In genomic region chr6:83459034-83459644, GRCm38 (mm10) we compare ENCODE assay signal across 8 mouse cellular contexts. TPM values are rescaled to one million over a fixed set of nuclear protein-coding genes. Genes with fewer than 3 reads are reported as not detected.
DNase-seq lines count a peak whose midpoint lies in the region; ATAC-seq and TF ChIP-seq lines count a peak whose summit lies in the region.

Tet3 (minus strand) TSS chr6:83459084.

- H3K4me1 ChIP-seq in liver, embryonic 11.5 days (replicated peaks; ENCODE audit: control insufficient read depth, insufficient read depth, low read length): peaks cover 27% of the 10 kb centered on the region
- H3K4me1 ChIP-seq in liver, postnatal 0 days (ENCODE audit: insufficient read depth): peaks cover 29% of the 10 kb centered on the region
- peaks cover 43% of the 10 kb centered on the region for H3K4me1 ChIP-seq in embryonic facial prominence, embryonic 15.5 days
- peaks cover 21% of the 10 kb centered on the region for H3K4me1 ChIP-seq in heart, embryonic 16.5 days (ENCODE audit: control insufficient read depth, insufficient read depth, low read length)
- peaks cover 26% of the 10 kb centered on the region for H3K4me1 ChIP-seq in neural tube, embryonic 13.5 days (replicated peaks)

- 45% methylated on average over 4 of the region's 4 CpGs for WGBS in liver, embryonic 11.5 days
- WGBS in liver, postnatal 0 days (ENCODE audit: insufficient replicate concordance): 47% methylated on average over 4 of the region's 4 CpGs
- 62% methylated on average over 4 of the region's 4 CpGs for WGBS in embryonic facial prominence, embryonic 15.5 days
- WGBS in heart, embryonic 16.5 days: 37% methylated on average over 4 of the region's 4 CpGs
- WGBS in neural tube, embryonic 13.5 days: 83% methylated on average over 4 of the region's 4 CpGs

- TF ChIP-seq CTCF in liver, postnatal 0 days (IDR thresholded peaks at IDR 0.05; ENCODE audit: low read depth): no peak

- no peak within 1 kb of the TSS for H3K27ac ChIP-seq in liver, embryonic 11.5 days (ENCODE audit: low read depth, low read length)
- H3K27ac ChIP-seq in liver, postnatal 0 days (ENCODE audit: low read depth): no peak within 1 kb of the TSS
- peak within 1 kb of the TSS; percentile 17 for H3K27ac ChIP-seq in embryonic facial prominence, embryonic 15.5 days (replicated peaks)
- no peak within 1 kb of the TSS for H3K27ac ChIP-seq in heart, embryonic 16.5 days (ENCODE audit: low read length)
- H3K27ac ChIP-seq in neural tube, embryonic 13.5 days (replicated peaks): no peak within 1 kb of the TSS

- H3K4me3 ChIP-seq in liver, embryonic 11.5 days (ENCODE audit: low read depth, low read length): no peak within 1 kb of the TSS
- H3K4me3 ChIP-seq in liver, postnatal 0 days (ENCODE audit: low read depth, low read length): no peak within 1 kb of the TSS
- H3K4me3 ChIP-seq in embryonic facial prominence, embryonic 15.5 days (replicated peaks): no peak within 1 kb of the TSS
- H3K4me3 ChIP-seq in heart, embryonic 16.5 days (ENCODE audit: low read length): no peak within 1 kb of the TSS
- no peak within 1 kb of the TSS for H3K4me3 ChIP-seq in neural tube, embryonic 13.5 days

- no peak for ATAC-seq in liver, embryonic 11.5 days (replicated peaks; ENCODE audit: low FRiP score)
- ATAC-seq in liver, postnatal 0 days: no peak
- no peak for ATAC-seq in embryonic facial prominence, embryonic 15.5 days (ENCODE audit: insufficient number of reproducible peaks, low FRiP score, low TSS enrichment, low read depth)
- ATAC-seq in heart, embryonic 16.5 days (replicated peaks; ENCODE audit: extremely low read depth, insufficient read depth, low FRiP score): no peak
- no peak for ATAC-seq in neural tube, embryonic 13.5 days (ENCODE audit: low read depth)

- no peak within 1 kb of the TSS for H3K9ac ChIP-seq in liver, embryonic 11.5 days (ENCODE audit: low read depth, low read length)
- no peak within 1 kb of the TSS for H3K9ac ChIP-seq in liver, postnatal 0 days (replicated peaks)
- no peak within 1 kb of the TSS for H3K9ac ChIP-seq in embryonic facial prominence, embryonic 15.5 days
- H3K9ac ChIP-seq in heart, embryonic 16.5 days (ENCODE audit: low read length): no peak within 1 kb of the TSS
- H3K9ac ChIP-seq in neural tube, embryonic 13.5 days: no peak within 1 kb of the TSS

- TF ChIP-seq EP300 in liver, postnatal 0 days (IDR thresholded peaks at IDR 0.05; ENCODE audit: low read depth): no peak

- H3K36me3 ChIP-seq in liver, embryonic 11.5 days (ENCODE audit: control insufficient read depth, insufficient read depth, low read length): peaks cover 3% of the 10 kb centered on the region; the same call in 1 of the 2 replicates
- no peaks in the 10 kb centered on the region; the same call in 1 of the 2 replicates for H3K36me3 ChIP-seq in liver, postnatal 0 days (replicated peaks; ENCODE audit: insufficient read depth, low read length)
- H3K36me3 ChIP-seq in embryonic facial prominence, embryonic 15.5 days: no peaks in the 10 kb centered on the region
- no peaks in the 10 kb centered on the region for H3K36me3 ChIP-seq in heart, embryonic 16.5 days (ENCODE audit: control insufficient read depth, insufficient read depth)
- no peaks in the 10 kb centered on the region for H3K36me3 ChIP-seq in neural tube, embryonic 13.5 days

- H3K4me2 ChIP-seq in liver, embryonic 11.5 days: peak within 1 kb of the TSS; percentile 96; the same call in 1 of the 2 replicates
- no peak within 1 kb of the TSS for H3K4me2 ChIP-seq in liver, postnatal 0 days (ENCODE audit: low read depth, low read length)
- peak within 1 kb of the TSS; percentile 92; the same call in 1 of the 2 replicates for H3K4me2 ChIP-seq in embryonic facial prominence, embryonic 15.5 days (replicated peaks)
- H3K4me2 ChIP-seq in heart, embryonic 16.5 days (ENCODE audit: low read depth, low read length): no peak within 1 kb of the TSS
- H3K4me2 ChIP-seq in neural tube, embryonic 13.5 days: peak within 1 kb of the TSS; percentile 93; the same call in 1 of the 2 replicates

- H3K9me3 ChIP-seq in liver, embryonic 11.5 days (ENCODE audit: control insufficient read depth, low read length): no peaks in the 10 kb centered on the region
- H3K9me3 ChIP-seq in liver, postnatal 0 days (ENCODE audit: low read length): no peaks in the 10 kb centered on the region
- no peaks in the 10 kb centered on the region for H3K9me3 ChIP-seq in embryonic facial prominence, embryonic 15.5 days (replicated peaks)
- peaks cover 3% of the 10 kb centered on the region; the same call in 1 of the 2 replicates for H3K9me3 ChIP-seq in heart, embryonic 16.5 days (replicated peaks; ENCODE audit: control insufficient read depth, low read length)
- no peaks in the 10 kb centered on the region for H3K9me3 ChIP-seq in neural tube, embryonic 13.5 days

- intact Hi-C loops in left cerebral cortex, postnatal 36 days (cut with DNase I): loop anchor here (5.0 kb wide), 1 partner anchor 48 kb away; the partner anchor contains the start of gene Dguok

- no peak for DNase-seq in liver, embryonic 11.5 days (ENCODE audit: low spot score)
- DNase-seq in liver, postnatal 0 days: no peak
- no peak for DNase-seq in left cerebral cortex, postnatal 36 days (ENCODE audit: low spot score in 2 of 2)
- no peak for DNase-seq in right cerebral cortex, postnatal 4 days
- no peak for DNase-seq in spleen, adult 12 weeks (ENCODE audit: low spot score)

- no peaks in the 10 kb centered on the region for H3K27me3 ChIP-seq in liver, embryonic 11.5 days (replicated peaks; ENCODE audit: control insufficient read depth, insufficient read depth, low read length)
- no peaks in the 10 kb centered on the region for H3K27me3 ChIP-seq in liver, postnatal 0 days (ENCODE audit: insufficient read depth, low read length)
- no peaks in the 10 kb centered on the region for H3K27me3 ChIP-seq in embryonic facial prominence, embryonic 15.5 days
- H3K27me3 ChIP-seq in heart, embryonic 16.5 days (ENCODE audit: control insufficient read depth, insufficient read depth, low read length): no peaks in the 10 kb centered on the region
- no peaks in the 10 kb centered on the region for H3K27me3 ChIP-seq in neural tube, embryonic 13.5 days

RNA-seq across cellular contexts. Expression of gene Tet3, which starts in this region (rescaled TPM):
- polyA plus RNA-seq in liver, embryonic 11.5 days (2014; fragmentation: Nextera tagmentation; extraction: Ambion mirVana): 22.0 and 22.8 TPM in 2 replicates
- polyA plus RNA-seq in liver, postnatal 0 days (2015; fragmentation: Nextera tagmentation; extraction: Ambion mirVana): 7.9 and 8.5 TPM in 2 replicates
- polyA plus RNA-seq in embryonic facial prominence, embryonic 15.5 days (2015; fragmentation: Nextera tagmentation; extraction: Ambion mirVana): 63.1 and 66.1 TPM in 2 replicates
- polyA plus RNA-seq in heart, embryonic 16.5 days (2015; fragmentation: Nextera tagmentation; extraction: Ambion mirVana): 29.0 and 29.3 TPM in 2 replicates
- 10 to 100 TPM; 63.7 to 77.2 TPM for total RNA-seq in left cerebral cortex, postnatal 36 days (2021)
- 79.0 and 79.2 TPM in 2 replicates for polyA plus RNA-seq in neural tube, embryonic 13.5 days (2015; fragmentation: Nextera tagmentation; extraction: Ambion mirVana)

Comparison
In these comparisons a context has a peak if more than half of its experiments do, and no peak if none do; other contexts are left out.
1. H3K4me2 ChIP-seq: peak in liver, embryonic 11.5 days (single experiment), embryonic facial prominence, embryonic 15.5 days (single experiment) and neural tube, embryonic 13.5 days (single experiment); none in liver, postnatal 0 days (single experiment) and heart, embryonic 16.5 days (single experiment).